Mouse (Mus musculus): ENCODE data around the gene Rhobtb3. TPM values are rescaled to one million over a fixed set of nuclear protein-coding genes. Genes with fewer than 3 reads are reported as not detected.

Gene Rhobtb3
- total RNA-seq, 2 experiments from 2014 or later: 15.3 to 17.3 TPM

GRCm38 (mm10) chr13:75865486-75866184 lies 78.1 kb downstream of the Rhobtb3 start:
- intact Hi-C loops (cut with DNase I): no loop called here
- no peak for DNase-seq (ENCODE audit: low spot score in 2 of 2)

GRCm38 (mm10) chr13:75859264-75859844 lies 84.4 kb downstream of the Rhobtb3 start:
- DNase-seq (ENCODE audit: low spot score in 2 of 2): no peak
- intact Hi-C loops (cut with DNase I): no loop called here

GRCm38 (mm10) chr13:75853118-75853517 lies 90.6 kb downstream of the Rhobtb3 start:
- intact Hi-C loops (cut with DNase I): no loop called here
- no peak for DNase-seq (ENCODE audit: low spot score in 2 of 2)

- DNase-seq (ENCODE audit: low spot score in 2 of 2): no peak
- intact Hi-C loops (cut with DNase I): no loop called here
Measured at GRCm38 (mm10) chr13:75852027-75852426, 91.7 kb downstream of the Rhobtb3 start.

- intact Hi-C loops (cut with DNase I): no loop called here
Measured at GRCm38 (mm10) chr13:75847027-75847426, 96.7 kb downstream of the Rhobtb3 start.

GRCm38 (mm10) chr13:75845519-75846166 lies 98.1 kb downstream of the Rhobtb3 start:
- no peak for DNase-seq (ENCODE audit: low spot score in 2 of 2)
- intact Hi-C loops (cut with DNase I): no loop called here

More at GRCm38 (mm10) chr13:75847027-75847426, 96.7 kb downstream of the Rhobtb3 start:
- no peak for DNase-seq (ENCODE audit: low spot score in 2 of 2)

- no peak for DNase-seq (ENCODE audit: low spot score in 2 of 2)
- intact Hi-C loops (cut with DNase I): no loop called here
Measured at GRCm38 (mm10) chr13:75844833-75845518, 98.7 kb downstream of the Rhobtb3 start.

- intact Hi-C loops (cut with DNase I): no loop called here
- DNase-seq (ENCODE audit: low spot score in 2 of 2): no peak
Measured at GRCm38 (mm10) chr13:75843993-75844683, 99.6 kb downstream of the Rhobtb3 start.

GRCm38 (mm10) chr13:75843331-75843730 lies 100.4 kb downstream of the Rhobtb3 start:
- intact Hi-C loops (cut with DNase I): no loop called here
- DNase-seq (ENCODE audit: low spot score in 2 of 2): no peak

- DNase-seq (ENCODE audit: low spot score in 2 of 2): no peak
- intact Hi-C loops (cut with DNase I): no loop called here
Measured at GRCm38 (mm10) chr13:75841950-75842349, 101.8 kb downstream of the Rhobtb3 start.

- intact Hi-C loops (cut with DNase I): no loop called here
- DNase-seq (ENCODE audit: low spot score in 2 of 2): peak; percentile 6 to 8
Measured at GRCm38 (mm10) chr13:75840752-75841285, 102.9 kb downstream of the Rhobtb3 start.

- intact Hi-C loops (cut with DNase I): no loop called here
- peak; percentile 86 to 87 for DNase-seq (ENCODE audit: low spot score in 2 of 2)
Measured at GRCm38 (mm10) chr13:75839719-75840481, 103.8 kb downstream of the Rhobtb3 start, which contains the start of gene Glrx. Gene Glrx (plus strand): TSS chr13:75839868.

- DNase-seq (ENCODE audit: low spot score in 2 of 2): no peak
- intact Hi-C loops (cut with DNase I): no loop called here
Measured at GRCm38 (mm10) chr13:75838506-75838905, 105.2 kb downstream of the Rhobtb3 start.

GRCm38 (mm10) chr13:75835461-75835860 lies 108.3 kb downstream of the Rhobtb3 start:
- no peak for DNase-seq (ENCODE audit: low spot score in 2 of 2)
- intact Hi-C loops (cut with DNase I): no loop called here

GRCm38 (mm10) chr13:75833499-75833898 lies 110.2 kb downstream of the Rhobtb3 start:
- DNase-seq (ENCODE audit: low spot score in 2 of 2): no peak
- intact Hi-C loops (cut with DNase I): no loop called here

GRCm38 (mm10) chr13:75832697-75833096 lies 111.0 kb downstream of the Rhobtb3 start:
- no peak for DNase-seq (ENCODE audit: low spot score in 2 of 2)
- intact Hi-C loops (cut with DNase I): no loop called here

- intact Hi-C loops (cut with DNase I): no loop called here
- no peak for DNase-seq (ENCODE audit: low spot score in 2 of 2)
Measured at GRCm38 (mm10) chr13:75831710-75832109, 112.0 kb downstream of the Rhobtb3 start.

GRCm38 (mm10) chr13:75830708-75831107 lies 113.0 kb downstream of the Rhobtb3 start:
- intact Hi-C loops (cut with DNase I): no loop called here
- DNase-seq (ENCODE audit: low spot score in 2 of 2): no peak

GRCm38 (mm10) chr13:75825388-75825787 lies 118.3 kb downstream of the Rhobtb3 start:
- intact Hi-C loops (cut with DNase I): no loop called here
- DNase-seq (ENCODE audit: low spot score in 2 of 2): no peak

Measured in left cerebral cortex, postnatal 14 days (tissue).